Mouse (Mus musculus): ENCODE measurements at regions not wholly inside any gene's neighbourhood (a gene's known extent, or its start where the extent isn't known, plus 50 kb on each side); places are given as distances from the start of the nearest gene placed in this dataset.

- no peak for DNase-seq (ENCODE audit: low read depth)
Observed at GRCm38 (mm10) chr1:43247609-43248008, 50.8 kb upstream of the Fhl2 start.

- no peak for DNase-seq (ENCODE audit: low read depth)
Observed at GRCm38 (mm10) chr1:43250281-43250680, 53.5 kb upstream of the Fhl2 start.

GRCm38 (mm10) chr1:43251356-43251755, 54.6 kb upstream of the Fhl2 start:
- DNase-seq (ENCODE audit: low read depth): no peak

GRCm38 (mm10) chr1:43254129-43254528, 57.3 kb upstream of the Fhl2 start:
- DNase-seq (ENCODE audit: low read depth): no peak

- DNase-seq (ENCODE audit: low read depth): no peak
Observed at GRCm38 (mm10) chr1:43256078-43256477, 59.3 kb upstream of the Fhl2 start.

GRCm38 (mm10) chr1:43257909-43258308, 61.1 kb upstream of the Fhl2 start:
- DNase-seq (ENCODE audit: low read depth): no peak

GRCm38 (mm10) chr1:43259841-43260240, 63.1 kb upstream of the Fhl2 start:
- DNase-seq (ENCODE audit: low read depth): no peak

GRCm38 (mm10) chr1:43260491-43260890, 63.7 kb upstream of the Fhl2 start:
- DNase-seq (ENCODE audit: low read depth): no peak

- DNase-seq (ENCODE audit: low read depth): no peak
Observed at GRCm38 (mm10) chr1:43264407-43264889, 67.7 kb upstream of the Fhl2 start.

- no peak for DNase-seq (ENCODE audit: low read depth)
Observed at GRCm38 (mm10) chr1:43265699-43266455, 69.1 kb upstream of the Fhl2 start.

GRCm38 (mm10) chr1:43269685-43270084, 72.9 kb upstream of the Fhl2 start:
- DNase-seq (ENCODE audit: low read depth): no peak

- peak; percentile 63 for DNase-seq (ENCODE audit: low read depth)
Observed at GRCm38 (mm10) chr1:43273236-43273868, 76.6 kb upstream of the Fhl2 start.

GRCm38 (mm10) chr1:43291736-43292135, 95.0 kb upstream of the Fhl2 start:
- no peak for DNase-seq (ENCODE audit: low read depth)

- DNase-seq (ENCODE audit: low read depth): no peak
Observed at GRCm38 (mm10) chr1:43292561-43292960, 95.8 kb upstream of the Fhl2 start.

GRCm38 (mm10) chr1:43294221-43295012, 97.6 kb upstream of the Fhl2 start:
- no peak for DNase-seq (ENCODE audit: low read depth)

GRCm38 (mm10) chr1:43297579-43297978, 100.8 kb upstream of the Fhl2 start:
- no peak for DNase-seq (ENCODE audit: low read depth)

- no peak for DNase-seq (ENCODE audit: low read depth)
Observed at GRCm38 (mm10) chr1:43298746-43299145, 102.0 kb upstream of the Fhl2 start.

GRCm38 (mm10) chr1:43299490-43300302, 102.9 kb upstream of the Fhl2 start:
- no peak for DNase-seq (ENCODE audit: low read depth)

- DNase-seq (ENCODE audit: low read depth): no peak
Observed at GRCm38 (mm10) chr1:43300676-43301075, 103.9 kb upstream of the Fhl2 start.

- DNase-seq (ENCODE audit: low read depth): no peak
Observed at GRCm38 (mm10) chr1:43301866-43302571, 105.2 kb upstream of the Fhl2 start.

GRCm38 (mm10) chr1:43302657-43303056, 105.9 kb upstream of the Fhl2 start:
- DNase-seq (ENCODE audit: low read depth): no peak

Measured in gonadal fat pad, adult 2 months (tissue).